Mouse (Mus musculus) forebrain, embryonic 12.5 days (tissue): ENCODE results near the gene 3110040M04Rik. TPM values are rescaled to one million over a fixed set of nuclear protein-coding genes. Genes with fewer than 3 reads are reported as not detected.
"Not testable (repeated sequence)": the region's sequence is repeated elsewhere in the genome, so short reads cannot be mapped to it uniquely, and the experiment has no call there.

Experiments used
- ATAC-seq: fragments of 200-750 bp; cut with Nextera tagmentation; 2 replicates; pipeline ENCODE4 v1.8.0; 2017; ENCODE audit warnings: moderate TSS enrichment; ENCODE audit not compliant: low FRiP score
- H3K27ac ChIP-seq: fragments of 300-500 bp; sonication (generic); 2 replicates; pipeline ENCODE4 v1.5.1; 2016; ENCODE audit warnings: mild to moderate bottlenecking
- H3K27me3 ChIP-seq: fragments of 300-500 bp; sonication (generic); 2 replicates; pipeline ENCODE4 v1.6.1; 2016; ENCODE audit warnings: mild to moderate bottlenecking
- H3K36me3 ChIP-seq: fragments of 300-500 bp; sonication (generic); replicated peaks from 2 replicates; pipeline ENCODE4 v1.6.1; 2016; ENCODE audit warnings: mild to moderate bottlenecking
- H3K4me1 ChIP-seq: fragments of 300-500 bp; sonication (generic); 2 replicates; pipeline ENCODE4 v1.6.1; 2016
- H3K4me2 ChIP-seq: fragments of 300-500 bp; sonication (generic); 2 replicates; pipeline ENCODE4 v1.6.1; 2016; ENCODE audit warnings: mild to moderate bottlenecking, moderate library complexity
- H3K4me3 ChIP-seq: fragments of 300-500 bp; sonication (generic); replicated peaks from 2 replicates; pipeline ENCODE4 v1.5.1; 2016; ENCODE audit warnings: mild to moderate bottlenecking
- H3K9ac ChIP-seq: fragments of 300-500 bp; sonication (generic); 2 replicates; pipeline ENCODE4 v1.6.1; 2016; ENCODE audit warnings: mild to moderate bottlenecking
- H3K9me3 ChIP-seq: fragments of 300-500 bp; sonication (generic); 2 replicates; pipeline ENCODE4 v1.6.1; 2016
- WGBS: fragments of 180-500 bp; shearing (Covaris S2); methylation state at CpG from one replicate; pipeline ENCODE4 v1.1.7; 2016; 5-methylcytosine and 5-hydroxymethylcytosine counted together
- polyA plus RNA-seq: library from polyadenylated mRNA; unstranded; fragments of >200 nt; fragmentation: Nextera tagmentation; extraction: Ambion mirVana; gene quantifications from 2 replicates; pipeline ENCODE4 v1.2.1, GENCODE M21; 2016

3110040M04Rik gene
- polyA plus RNA-seq, 1 experiment from 2014 or later, result not detected

DNA sequence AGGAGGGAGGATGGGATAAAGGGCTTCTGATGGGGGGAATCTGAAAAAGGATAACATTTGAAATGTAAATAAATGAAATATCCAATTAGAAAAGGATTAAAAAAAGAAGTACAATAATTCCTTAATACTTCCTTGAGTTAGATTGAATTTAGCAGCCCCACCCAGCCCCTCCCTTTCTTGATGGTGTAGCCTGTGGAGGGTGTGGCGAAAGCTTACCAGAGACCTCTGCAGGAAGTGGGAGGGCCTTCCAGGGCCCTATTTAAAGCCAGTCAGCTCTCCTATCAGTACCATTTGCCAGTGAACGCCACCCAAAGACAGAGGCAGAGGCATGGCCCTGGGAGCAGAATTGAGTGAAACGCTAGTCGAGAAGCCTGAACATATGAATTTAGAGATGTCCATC, 5.8 kb upstream of the 3110040M04Rik start, which contains the start of gene Gm47995:
Gene Gm47995 (plus strand): TSS at position 329 of the 400 bp plus-strand sequence.
- H3K36me3 ChIP-seq, H3K9ac ChIP-seq, H3K4me1 ChIP-seq, H3K4me2 ChIP-seq, H3K9me3 ChIP-seq, H3K27me3 ChIP-seq, H3K4me3 ChIP-seq, H3K27ac ChIP-seq, ATAC-seq: not testable (repeated sequence)
- WGBS, result 85% methylated on average over 2 of the region's 4 CpGs

DNA sequence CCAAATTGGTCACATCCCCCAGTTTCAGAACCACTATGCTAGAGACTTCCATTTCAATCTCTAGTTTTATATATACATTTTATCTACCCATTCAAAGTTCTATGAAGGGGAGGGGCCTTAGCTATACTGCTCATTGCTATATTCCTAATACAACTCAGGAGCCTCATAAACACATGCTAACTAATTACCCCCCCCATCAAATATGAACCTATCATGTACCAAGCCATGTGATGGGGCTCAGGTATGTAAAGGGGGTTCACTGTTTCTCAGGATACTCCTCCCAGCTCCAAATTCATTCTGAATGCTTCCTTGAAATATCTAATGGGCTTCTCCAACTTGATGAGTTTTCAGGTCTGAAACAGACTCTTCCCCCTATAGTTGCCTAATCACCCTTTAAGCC, 3.3 kb upstream of the 3110040M04Rik start:
- not testable (repeated sequence) for H3K27me3 ChIP-seq, H3K27ac ChIP-seq, H3K9ac ChIP-seq, H3K9me3 ChIP-seq, H3K36me3 ChIP-seq, ATAC-seq, H3K4me1 ChIP-seq, H3K4me3 ChIP-seq, H3K4me2 ChIP-seq

DNA sequence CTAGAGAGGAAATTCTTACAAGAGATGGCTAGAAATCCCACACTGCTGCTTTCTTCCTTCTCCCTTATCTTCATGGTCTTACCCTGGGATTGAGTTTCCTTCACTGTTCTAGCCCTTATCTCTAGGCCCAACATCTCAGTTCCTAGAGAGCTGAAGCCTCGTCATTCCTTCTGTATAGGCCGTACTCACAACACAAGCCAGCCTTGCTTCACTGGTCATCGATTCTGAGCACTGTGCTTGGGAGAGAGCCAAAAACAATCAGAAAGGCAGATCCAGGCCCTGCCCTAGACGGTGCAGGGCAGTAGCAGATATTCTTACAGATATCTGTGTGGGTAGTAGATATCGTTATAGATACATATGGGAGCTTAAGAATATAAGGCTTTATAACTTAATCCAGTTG, 1.1 kb upstream of the 3110040M04Rik start:
- H3K27me3 ChIP-seq, H3K4me1 ChIP-seq, ATAC-seq, H3K4me2 ChIP-seq, H3K9me3 ChIP-seq, H3K4me3 ChIP-seq, H3K36me3 ChIP-seq, H3K27ac ChIP-seq, H3K9ac ChIP-seq: not testable (repeated sequence)
- WGBS, result 90% methylated on average over 4 of the region's 5 CpGs

DNA sequence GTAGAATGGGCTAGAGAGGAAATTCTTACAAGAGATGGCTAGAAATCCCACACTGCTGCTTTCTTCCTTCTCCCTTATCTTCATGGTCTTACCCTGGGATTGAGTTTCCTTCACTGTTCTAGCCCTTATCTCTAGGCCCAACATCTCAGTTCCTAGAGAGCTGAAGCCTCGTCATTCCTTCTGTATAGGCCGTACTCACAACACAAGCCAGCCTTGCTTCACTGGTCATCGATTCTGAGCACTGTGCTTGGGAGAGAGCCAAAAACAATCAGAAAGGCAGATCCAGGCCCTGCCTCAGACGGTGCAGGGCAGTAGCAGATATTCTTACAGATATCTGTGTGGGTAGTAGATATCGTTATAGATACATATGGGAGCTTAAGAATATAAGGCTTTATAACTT, 4.6 kb downstream of the 3110040M04Rik start:
- H3K36me3 ChIP-seq, H3K4me2 ChIP-seq, H3K4me1 ChIP-seq, H3K27me3 ChIP-seq, ATAC-seq, H3K9me3 ChIP-seq, H3K27ac ChIP-seq, H3K4me3 ChIP-seq, H3K9ac ChIP-seq: not testable (repeated sequence)
- 73% methylated on average over 3 of the region's 5 CpGs for WGBS

DNA sequence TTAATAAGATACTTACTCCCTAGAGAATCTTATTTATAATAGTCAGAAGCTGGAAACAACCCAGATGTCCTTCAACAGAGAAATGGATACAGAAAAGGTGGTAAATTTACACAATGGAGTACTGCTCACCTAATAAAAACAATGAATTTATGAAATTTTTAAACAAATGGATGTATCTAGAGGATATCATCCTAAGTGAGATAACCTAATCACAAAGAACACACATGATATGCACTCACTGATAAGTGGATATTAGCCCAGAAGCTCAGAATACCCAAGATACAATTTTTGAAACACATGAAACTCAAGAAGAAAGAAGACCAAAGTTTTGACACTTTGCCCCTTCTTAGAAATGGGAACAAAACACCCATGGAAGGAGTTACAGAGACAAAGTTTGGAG, 5.0 kb downstream of the 3110040M04Rik start:
- not testable (repeated sequence) for H3K4me1 ChIP-seq, H3K27ac ChIP-seq, H3K36me3 ChIP-seq, ATAC-seq, H3K9me3 ChIP-seq, H3K27me3 ChIP-seq, H3K4me3 ChIP-seq, H3K9ac ChIP-seq, H3K4me2 ChIP-seq

DNA sequence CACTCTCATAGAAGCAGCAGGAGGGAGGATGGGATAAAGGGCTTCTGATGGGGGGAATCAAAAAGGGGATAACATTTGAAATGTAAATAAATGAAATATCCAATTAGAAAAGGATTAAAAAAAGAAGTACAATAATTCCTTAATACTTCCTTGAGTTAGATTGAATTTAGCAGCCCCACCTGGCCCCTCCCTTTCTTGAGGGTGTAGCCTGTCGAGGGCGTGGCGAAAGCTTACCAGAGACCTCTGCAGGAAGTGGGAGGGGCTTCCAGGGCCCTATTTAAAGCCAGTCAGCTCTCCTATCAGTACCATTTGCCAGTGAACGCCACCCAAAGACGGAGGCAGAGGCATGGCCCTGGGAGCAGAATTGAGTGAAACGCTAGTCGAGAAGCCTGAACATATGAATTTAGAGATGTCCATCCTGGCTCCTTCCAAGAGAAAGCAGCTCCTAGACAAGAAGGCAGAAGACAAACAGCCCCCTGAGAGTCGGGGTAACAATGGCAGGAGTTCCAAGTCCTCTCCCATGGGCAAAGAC, 6.0 kb downstream of the 3110040M04Rik start, which contains the start of gene Gm47996:
Gene Gm47996 (plus strand): TSS at position 308 of the 532 bp plus-strand sequence.
- H3K27ac ChIP-seq, H3K4me2 ChIP-seq: not testable (repeated sequence)
- 91% methylated on average over 4 of the region's 8 CpGs for WGBS

DNA sequence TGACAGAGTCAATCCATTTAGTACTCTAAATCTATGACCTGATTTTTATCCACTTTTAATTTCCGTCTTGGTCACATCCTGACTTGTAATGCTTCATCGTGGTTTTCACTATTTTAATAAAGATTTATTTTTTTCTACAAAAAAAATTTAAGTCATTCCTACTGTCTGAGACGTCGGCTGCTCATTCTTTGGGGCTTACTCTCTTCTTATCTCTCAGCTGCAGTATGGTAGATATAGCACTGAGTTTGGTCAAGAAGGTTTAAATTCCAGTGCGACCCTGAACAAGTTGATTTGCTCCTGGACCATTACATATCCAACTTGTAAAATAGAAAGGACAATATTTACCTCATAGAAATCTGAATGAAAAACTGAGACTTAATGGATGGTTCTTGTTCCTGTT, 7.7 kb downstream of the 3110040M04Rik start:
- not testable (repeated sequence) for H3K4me3 ChIP-seq, H3K27me3 ChIP-seq, H3K9me3 ChIP-seq, H3K9ac ChIP-seq, H3K36me3 ChIP-seq, H3K4me1 ChIP-seq, ATAC-seq, H3K27ac ChIP-seq, H3K4me2 ChIP-seq
- WGBS, result 94% methylated on average over 5 of the region's 5 CpGs

More for the DNA sequence above, 6.0 kb downstream of the 3110040M04Rik start, which contains the start of gene Gm47996:
- not testable (repeated sequence) for H3K27me3 ChIP-seq, H3K9ac ChIP-seq, H3K4me3 ChIP-seq, H3K4me1 ChIP-seq, H3K36me3 ChIP-seq, H3K9me3 ChIP-seq, ATAC-seq

DNA sequence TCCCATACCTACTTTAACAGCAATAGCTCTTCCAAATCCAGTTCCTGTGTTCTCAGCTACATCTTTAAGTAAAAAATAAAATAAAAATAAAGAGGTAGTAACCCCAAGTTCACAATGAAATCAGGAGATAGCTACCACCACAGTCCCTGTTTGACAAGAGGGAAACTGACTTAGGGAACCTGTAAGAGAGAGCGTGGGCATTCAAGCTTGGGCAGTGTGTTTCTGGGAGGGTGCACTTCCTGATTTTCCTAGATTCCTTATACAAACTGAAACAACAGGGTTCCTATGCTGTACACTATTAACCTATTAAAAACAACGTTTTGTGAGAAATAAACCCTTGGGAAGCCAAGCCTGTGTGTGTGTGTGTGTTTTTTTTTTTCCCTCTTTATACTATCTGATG, 10.9 kb downstream of the 3110040M04Rik start:
- 82% methylated on average over 2 of the region's 2 CpGs for WGBS
- H3K4me2 ChIP-seq, result no peak overlapping the region
- ATAC-seq, result no peak

DNA sequence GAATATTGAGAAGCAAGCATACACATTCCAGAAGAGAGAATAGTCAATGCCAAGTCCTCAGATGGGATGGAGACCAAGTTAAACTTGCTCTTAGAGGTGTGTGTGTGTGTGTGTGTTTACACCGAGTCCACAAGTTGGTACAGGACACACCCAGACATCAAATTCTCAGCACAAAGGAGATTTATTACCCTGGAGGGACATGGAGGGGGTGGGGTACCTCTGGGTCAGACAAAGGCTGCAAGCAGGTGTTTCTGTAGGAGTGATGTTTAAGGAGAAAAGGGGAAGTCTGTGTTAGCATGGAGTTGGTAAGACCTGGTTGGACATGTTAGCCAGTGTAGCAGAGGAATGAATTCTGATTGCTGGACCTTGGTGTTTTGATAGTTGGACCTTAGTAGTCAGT, 12.1 kb downstream of the 3110040M04Rik start:
- WGBS, result 62% methylated on average over 1 of the region's 1 CpGs
- no peaks in the 10 kb centered on the region for H3K27me3 ChIP-seq
- H3K9ac ChIP-seq, result no peak overlapping the region
- no peaks in the 10 kb centered on the region for H3K9me3 ChIP-seq
- no peaks in the 10 kb centered on the region for H3K4me1 ChIP-seq
- no peak overlapping the region for H3K27ac ChIP-seq
- no peaks in the 10 kb centered on the region for H3K36me3 ChIP-seq
- H3K4me2 ChIP-seq, result no peak overlapping the region
- no peak overlapping the region for H3K4me3 ChIP-seq
- ATAC-seq, result no peak

More for the DNA sequence above, 10.9 kb downstream of the 3110040M04Rik start:
- Histone ChIP-seq H3K27me3 (no peaks in the 10 kb centered on the region), H3K9me3 (no peaks in the 10 kb centered on the region), H3K4me3 (no peak overlapping the region), H3K4me1 (no peaks in the 10 kb centered on the region), H3K9ac (no peak overlapping the region), H3K36me3 (no peaks in the 10 kb centered on the region), H3K27ac (no peak overlapping the region)

DNA sequence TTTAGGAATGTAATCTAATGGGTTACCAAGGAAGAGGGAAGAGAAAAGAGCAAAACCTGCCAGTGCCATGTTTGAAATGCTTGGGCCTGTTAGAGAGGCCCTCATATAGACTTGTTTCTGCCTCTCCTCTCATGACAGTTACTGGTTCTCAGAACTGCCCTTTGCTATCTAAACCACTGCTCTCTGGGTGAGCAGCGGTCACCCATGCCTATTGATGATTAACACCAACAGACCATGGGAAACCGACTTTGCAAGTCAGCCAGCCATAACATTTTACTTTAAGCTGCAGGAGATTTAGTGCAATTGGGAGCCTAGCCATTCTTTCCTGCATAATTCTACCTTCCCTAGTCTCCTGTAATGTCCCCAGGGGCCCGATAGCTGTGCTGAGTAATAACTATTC, 12.5 kb downstream of the 3110040M04Rik start:
- no peak for ATAC-seq

DNA sequence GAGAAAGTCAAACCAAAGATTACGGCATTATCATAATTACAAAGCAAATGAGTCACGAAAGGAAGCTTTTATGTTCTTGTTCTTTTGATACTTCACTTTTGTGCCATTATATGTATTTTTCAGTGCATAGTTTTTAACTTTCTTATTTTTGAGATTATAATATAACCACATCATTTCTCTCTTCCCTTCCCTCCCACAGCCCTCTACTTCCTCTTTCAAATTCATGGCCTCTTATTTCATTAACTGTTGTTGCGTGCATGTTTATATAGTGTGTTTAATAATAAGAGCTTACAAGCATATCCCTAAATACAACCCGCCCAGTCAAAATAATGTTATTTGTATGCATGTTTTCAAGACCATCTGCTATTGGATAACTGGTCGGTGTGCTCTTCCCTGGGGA, 15.1 kb downstream of the 3110040M04Rik start:
- H3K4me3 ChIP-seq, result no peak overlapping the region
- H3K9me3 ChIP-seq, result no peaks in the 10 kb centered on the region
- no peak overlapping the region for H3K4me2 ChIP-seq
- WGBS, result 93% methylated on average over 5 of the region's 5 CpGs
- no peaks in the 10 kb centered on the region for H3K27me3 ChIP-seq
- no peaks in the 10 kb centered on the region for H3K4me1 ChIP-seq
- no peak overlapping the region for H3K27ac ChIP-seq
- ATAC-seq, result no peak
- no peak overlapping the region for H3K9ac ChIP-seq
- no peaks in the 10 kb centered on the region for H3K36me3 ChIP-seq

More for the DNA sequence above, 12.5 kb downstream of the 3110040M04Rik start:
- Histone ChIP-seq H3K4me2 (no peak overlapping the region), H3K36me3 (no peaks in the 10 kb centered on the region), H3K27me3 (no peaks in the 10 kb centered on the region), H3K9me3 (no peaks in the 10 kb centered on the region), H3K27ac (no peak overlapping the region), H3K4me1 (no peaks in the 10 kb centered on the region), H3K9ac (no peak overlapping the region), H3K4me3 (no peak overlapping the region)
- 70% methylated on average over 3 of the region's 3 CpGs for WGBS

DNA sequence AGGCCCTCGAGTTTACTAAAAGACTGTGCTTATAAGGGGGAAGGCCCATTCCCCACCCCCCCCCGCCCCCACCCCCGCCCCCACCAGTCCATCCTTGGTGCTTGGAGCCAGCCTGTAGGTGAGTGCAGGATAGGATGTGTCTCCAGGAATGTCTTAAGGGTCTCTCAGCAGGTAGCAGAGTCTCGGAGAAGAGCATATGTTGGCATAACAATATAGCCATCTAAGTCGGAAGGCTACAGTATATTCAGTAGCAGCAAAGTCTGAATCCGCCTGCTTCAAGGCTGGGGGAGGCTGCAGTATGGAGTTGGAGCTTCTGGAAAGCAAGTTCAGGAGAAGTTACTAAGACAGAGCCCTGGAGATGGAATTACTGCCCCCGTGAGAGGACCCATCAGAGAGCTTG, 16.2 kb downstream of the 3110040M04Rik start:
- Histone ChIP-seq H3K4me1 (no peaks in the 10 kb centered on the region), H3K27me3 (no peaks in the 10 kb centered on the region), H3K4me3 (no peak overlapping the region), H3K36me3 (no peaks in the 10 kb centered on the region), H3K27ac (no peak overlapping the region), H3K9ac (no peak overlapping the region), H3K4me2 (no peak overlapping the region), H3K9me3 (no peaks in the 10 kb centered on the region)
- ATAC-seq, result no peak
- 70% methylated on average over 7 of the region's 7 CpGs for WGBS

DNA sequence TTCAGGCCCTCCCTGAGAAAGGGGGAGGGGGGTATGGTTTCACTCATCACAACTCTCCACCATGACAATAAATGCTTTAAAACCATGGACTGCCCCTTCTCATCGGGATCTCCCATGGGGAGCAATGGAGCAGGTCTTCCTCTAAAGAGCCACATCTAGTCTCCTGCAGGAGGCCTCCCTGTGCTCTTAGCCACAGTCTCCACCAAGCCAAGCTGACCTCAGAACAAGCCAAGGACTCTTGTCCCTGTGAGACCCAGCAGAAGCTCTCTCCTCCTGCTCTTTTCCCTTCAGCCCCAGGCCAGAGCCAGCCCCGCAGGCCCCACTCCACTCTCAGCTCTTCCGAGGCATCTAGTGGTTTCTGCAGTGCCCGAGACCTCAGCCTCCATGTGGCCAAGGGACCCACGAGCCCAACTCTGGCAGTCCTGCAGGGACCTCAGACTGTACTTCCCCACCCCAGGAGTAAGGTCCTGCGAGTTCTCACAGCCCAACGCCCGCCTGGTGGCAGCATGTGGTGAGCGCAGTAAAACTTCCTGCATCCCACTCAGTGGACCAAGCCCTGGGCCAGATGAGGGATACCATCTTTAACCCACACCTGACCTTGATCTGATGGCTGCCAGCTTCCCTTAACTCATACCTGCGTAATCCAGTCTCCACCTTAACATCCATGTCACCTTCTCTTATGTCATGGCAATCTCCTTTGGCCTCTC, 18.8 kb downstream of the 3110040M04Rik start:
- 89% methylated on average over 10 of the region's 10 CpGs for WGBS
- Histone ChIP-seq H3K4me1 (no peaks in the 10 kb centered on the region), H3K36me3 (no peaks in the 10 kb centered on the region), H3K9me3 (no peaks in the 10 kb centered on the region), H3K27me3 (no peaks in the 10 kb centered on the region), H3K9ac (no peak overlapping the region), H3K27ac (no peak overlapping the region), H3K4me2 (no peak overlapping the region), H3K4me3 (no peak overlapping the region)
- ATAC-seq, result no peak
